Mouse (Mus musculus) liver, adult 2 months (tissue): Measurements from ENCODE around the gene Tgfb2.

Source experiments
- CTCF ChIP-seq: fragments of 200-500 bp; IDR thresholded peaks from 2 replicates; pipeline ENCODE4 v1.5.1; 2011; ENCODE audit warnings: low read depth, low read length, control low read depth
- POLR2A ChIP-seq: fragments of 200-500 bp; IDR thresholded peaks from 2 replicates; pipeline ENCODE4 v1.6.1; 2011; ENCODE audit warnings: low read length, control low read depth; ENCODE audit not compliant: insufficient read depth; ENCODE audit errors: extremely low read depth

GRCm38 (mm10) chr1:186695361-186695760 lies 10.4 kb downstream of the Tgfb2 start:
- no peak for TF ChIP-seq POLR2A
- TF ChIP-seq CTCF: no peak
